Mouse (Mus musculus) brain, embryonic 14.5 days (tissue): Measurements from ENCODE around the gene Umps.

ENCODE experiments used
- CTCF ChIP-seq: fragments of 200-500 bp; IDR thresholded peaks from 2 replicates; pipeline ENCODE4 v1.5.1; 2012; ENCODE audit warnings: inconsistent platforms, mild to moderate bottlenecking, moderate library complexity, borderline replicate concordance; ENCODE audit not compliant: insufficient read depth, insufficient read length; ENCODE audit errors: extremely low read depth
- POLR2A ChIP-seq: fragments of 200-500 bp; IDR thresholded peaks from 2 replicates; pipeline ENCODE4 v1.6.1; 2012; ENCODE audit warnings: mild to moderate bottlenecking, inconsistent platforms, borderline replicate concordance; ENCODE audit not compliant: poor library complexity, insufficient read depth, insufficient read length, severe bottlenecking; ENCODE audit errors: extremely low read depth

DNA sequence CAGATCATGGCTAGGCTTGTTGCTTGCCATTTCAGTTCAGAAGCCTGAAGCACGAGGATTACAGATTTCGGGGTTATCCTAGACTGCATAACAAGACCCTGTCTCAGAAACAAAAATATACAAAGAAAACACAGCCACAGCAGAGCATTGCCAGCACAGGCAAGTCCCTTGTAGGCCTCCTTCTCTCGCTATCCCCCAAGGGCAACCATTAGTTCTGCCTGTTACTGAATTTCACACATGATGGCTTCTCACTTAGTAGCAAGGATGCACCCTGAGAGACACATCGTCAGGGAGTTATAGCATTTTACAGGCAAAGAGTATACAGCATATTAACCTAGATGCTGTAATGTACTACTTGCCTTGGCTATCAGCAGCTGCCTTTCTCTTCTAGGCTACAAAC is 58.6 kb downstream of the Umps start:
- no peak for TF ChIP-seq CTCF
- TF ChIP-seq POLR2A: no peak
